Mouse (Mus musculus): ENCODE data around the gene Fxyd3. TPM values are rescaled to one million over a fixed set of nuclear protein-coding genes. Genes with fewer than 3 reads are reported as not detected.

Gene Fxyd3
- total RNA-seq, 1 experiment = 3.2 TPM

DNA sequence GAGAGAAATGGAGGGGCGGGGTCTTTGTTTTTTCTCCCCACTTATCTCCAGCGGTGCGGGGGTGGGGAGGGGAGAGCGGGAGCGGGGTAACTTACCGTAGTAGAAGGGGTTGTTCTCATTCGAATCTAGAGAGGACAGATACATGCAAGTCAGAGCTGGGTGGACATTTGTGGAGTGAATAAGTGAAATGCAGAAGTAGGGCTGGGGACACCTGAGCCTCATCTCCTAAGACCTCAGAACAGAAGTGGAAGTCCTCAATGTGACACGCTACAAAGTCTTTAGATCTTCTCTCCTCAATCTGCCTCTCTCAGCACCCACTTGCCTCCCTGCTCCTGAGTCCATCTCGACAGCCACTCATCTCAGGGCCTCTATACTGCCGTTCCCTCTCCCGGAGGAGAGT lies 41.2 kb downstream of the Fxyd3 start:
- in situ Hi-C loops (cut with MboI; ENCODE audit: low sequenced_read_pairs in 2 of 2, unreplicated experiment in 2 of 2) = no loop called here
- peaks cover 0 to 11% of the 10 kb centered on the region in 2 experiments; a peak in 1 of 4 replicates for H3K4me1 ChIP-seq (ENCODE audit: control insufficient read depth in 2 of 2, insufficient read depth in 2 of 2, low read length in 2 of 2, poor library complexity in 1 of 2)
- no peak overlapping the region for H3K9ac ChIP-seq (ENCODE audit: insufficient read depth, low read depth, low read length, poor library complexity, severe bottlenecking)
- H3K36me3 ChIP-seq (ENCODE audit: control insufficient read depth, insufficient read depth, low read length, poor library complexity, severe bottlenecking) = no peaks in the 10 kb centered on the region
- H3K4me3 ChIP-seq (ENCODE audit: insufficient read depth in 1 of 2, low read depth in 1 of 2, low read length in 2 of 2, poor library complexity in 1 of 2, severe bottlenecking in 1 of 2) = no peak overlapping the region
- H3K9me3 ChIP-seq (ENCODE audit: control insufficient read depth, insufficient read depth, low read depth, low read length) = no peaks in the 10 kb centered on the region
- no peak overlapping the region for H3K27ac ChIP-seq (ENCODE audit: insufficient read depth, low read depth, low read length, poor library complexity, severe bottlenecking)
- no peak for TF ChIP-seq HCFC1 (IDR thresholded peaks at IDR 0.05; ENCODE audit: borderline replicate concordance, insufficient read depth, low read length)
- no peak for TF ChIP-seq ZNF384 (IDR thresholded peaks at IDR 0.05; ENCODE audit: low read depth, low read length)
- TF ChIP-seq ZC3H11A (IDR thresholded peaks at IDR 0.05; ENCODE audit: borderline replicate concordance, low read depth, low read length) = no peak
- TF ChIP-seq MAFK (IDR thresholded peaks at IDR 0.05; ENCODE audit: insufficient read depth, low read depth, low read length) = no peak
- TF ChIP-seq CHD2 (IDR thresholded peaks at IDR 0.05; ENCODE audit: low read depth, low read length) = no peak
- DNase-seq (ENCODE audit: low read depth, low spot score) = no peak

DNA sequence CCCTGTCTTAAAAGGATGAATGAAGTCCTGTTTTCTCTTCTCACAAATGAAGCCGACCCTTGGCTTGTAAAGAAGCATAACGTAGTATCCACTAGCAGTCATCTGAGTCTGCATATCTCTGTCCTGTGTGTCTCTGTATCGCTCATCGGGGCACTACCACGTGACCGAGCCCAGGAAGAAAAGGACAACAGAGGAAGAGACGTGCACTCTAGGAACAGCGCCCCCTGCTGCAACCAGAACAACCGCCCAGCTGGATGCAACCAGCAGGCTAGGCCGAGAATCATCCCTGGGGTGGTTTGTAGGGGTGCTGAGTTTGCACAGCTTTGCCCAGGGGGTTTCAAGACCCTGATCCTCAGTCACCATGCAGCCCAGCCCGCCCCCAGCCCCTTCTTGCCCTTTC lies 41.7 kb downstream of the Fxyd3 start:
- Histone ChIP-seq H3K9ac (ENCODE audit: insufficient read depth, low read depth, low read length, poor library complexity, severe bottlenecking) (no peak overlapping the region), H3K36me3 (ENCODE audit: control insufficient read depth, insufficient read depth, low read length, poor library complexity, severe bottlenecking) (no peaks in the 10 kb centered on the region), H3K27ac (ENCODE audit: insufficient read depth, low read depth, low read length, poor library complexity, severe bottlenecking) (no peak overlapping the region), H3K9me3 (ENCODE audit: control insufficient read depth, insufficient read depth, low read depth, low read length) (no peaks in the 10 kb centered on the region), H3K4me1 (ENCODE audit: control insufficient read depth in 2 of 2, insufficient read depth in 2 of 2, low read length in 2 of 2, poor library complexity in 1 of 2) (peaks cover 0 to 11% of the 10 kb centered on the region in 2 experiments; a peak in 1 of 4 replicates), H3K4me3 (ENCODE audit: insufficient read depth in 1 of 2, low read depth in 1 of 2, low read length in 2 of 2, poor library complexity in 1 of 2, severe bottlenecking in 1 of 2) (no peak overlapping the region)
- no peak for TF ChIP-seq HCFC1 (IDR thresholded peaks at IDR 0.05; ENCODE audit: borderline replicate concordance, insufficient read depth, low read length)
- no peak for TF ChIP-seq CHD2 (IDR thresholded peaks at IDR 0.05; ENCODE audit: low read depth, low read length)
- TF ChIP-seq ZC3H11A (IDR thresholded peaks at IDR 0.05; ENCODE audit: borderline replicate concordance, low read depth, low read length) = no peak
- no peak for TF ChIP-seq ZNF384 (IDR thresholded peaks at IDR 0.05; ENCODE audit: low read depth, low read length)
- no peak for TF ChIP-seq MAFK (IDR thresholded peaks at IDR 0.05; ENCODE audit: insufficient read depth, low read depth, low read length)
- in situ Hi-C loops (cut with MboI; ENCODE audit: low sequenced_read_pairs in 2 of 2, unreplicated experiment in 2 of 2) = no loop called here
- no peak for DNase-seq (ENCODE audit: low read depth, low spot score)

DNA sequence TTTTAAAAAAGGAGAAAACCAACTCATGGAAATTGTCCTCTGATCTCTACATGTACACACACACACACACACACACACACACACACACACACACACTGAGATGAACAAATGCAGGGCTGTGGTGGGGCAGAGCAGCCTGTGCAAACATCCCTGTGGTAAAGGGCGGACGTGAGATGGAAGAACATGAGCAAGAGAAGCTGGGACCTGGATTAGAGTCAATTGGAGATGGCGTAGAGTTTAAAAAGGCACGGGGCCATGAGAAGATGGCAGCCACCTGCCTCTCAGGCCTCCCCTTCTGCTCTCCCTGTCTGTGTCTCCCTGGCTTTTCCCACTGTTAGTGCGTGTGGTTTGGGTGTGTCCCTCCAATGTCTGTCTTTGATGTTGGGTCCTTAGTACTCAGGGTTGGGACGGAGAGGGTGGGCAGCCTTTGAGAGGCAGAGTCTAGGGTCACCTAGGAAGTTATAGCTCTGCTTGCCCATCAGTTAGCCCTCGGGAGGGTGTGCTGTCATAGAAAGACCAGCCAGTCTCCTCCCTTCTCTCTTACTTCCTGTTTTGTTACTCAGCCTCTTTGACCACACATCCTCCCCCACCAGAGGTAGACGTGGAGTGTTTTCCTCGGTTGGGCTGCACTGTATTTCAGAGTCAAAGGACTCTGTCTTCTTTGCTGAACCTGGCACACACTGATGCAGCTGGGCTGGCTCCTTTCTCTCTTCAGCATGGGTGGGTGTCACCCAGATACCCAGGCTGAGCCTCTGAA lies 42.9 kb downstream of the Fxyd3 start:
- H3K4me3 ChIP-seq (ENCODE audit: insufficient read depth in 1 of 2, low read depth in 1 of 2, low read length in 2 of 2, poor library complexity in 1 of 2, severe bottlenecking in 1 of 2) = no peak overlapping the region
- H3K27ac ChIP-seq (ENCODE audit: insufficient read depth, low read depth, low read length, poor library complexity, severe bottlenecking) = no peak overlapping the region
- H3K4me1 ChIP-seq (ENCODE audit: control insufficient read depth in 2 of 2, insufficient read depth in 2 of 2, low read length in 2 of 2, poor library complexity in 1 of 2) = peaks cover 0 to 11% of the 10 kb centered on the region in 2 experiments; a peak in 1 of 4 replicates
- in situ Hi-C loops (cut with MboI; ENCODE audit: low sequenced_read_pairs in 2 of 2, unreplicated experiment in 2 of 2) = no loop called here
- no peak overlapping the region for H3K9ac ChIP-seq (ENCODE audit: insufficient read depth, low read depth, low read length, poor library complexity, severe bottlenecking)
- no peak for DNase-seq (ENCODE audit: low read depth, low spot score)
- TF ChIP-seq CHD2 (IDR thresholded peaks at IDR 0.05; ENCODE audit: low read depth, low read length) = no peak
- TF ChIP-seq ZC3H11A (IDR thresholded peaks at IDR 0.05; ENCODE audit: borderline replicate concordance, low read depth, low read length) = no peak
- no peaks in the 10 kb centered on the region for H3K9me3 ChIP-seq (ENCODE audit: control insufficient read depth, insufficient read depth, low read depth, low read length)
- H3K36me3 ChIP-seq (ENCODE audit: control insufficient read depth, insufficient read depth, low read length, poor library complexity, severe bottlenecking) = no peaks in the 10 kb centered on the region

DNA sequence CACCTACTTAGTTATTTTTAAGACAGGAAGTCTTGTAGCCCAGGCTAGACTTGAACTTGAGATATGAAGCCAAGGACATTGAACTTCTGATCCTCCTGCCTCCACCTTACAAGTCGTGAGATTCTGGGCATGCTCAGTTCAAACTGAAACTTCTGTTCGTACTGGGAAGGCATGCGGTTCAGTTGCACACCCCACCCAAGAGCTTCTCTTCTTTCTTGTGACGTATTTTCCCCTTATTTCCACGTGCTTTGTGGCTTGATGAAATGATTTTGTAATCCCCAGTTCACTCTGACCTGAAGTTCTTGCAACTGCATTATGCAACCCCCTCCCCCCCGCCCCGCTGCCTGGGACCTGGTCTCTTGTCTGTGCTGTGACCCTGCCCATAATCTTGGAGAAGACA lies 44.8 kb downstream of the Fxyd3 start:
- TF ChIP-seq MAFK (IDR thresholded peaks at IDR 0.05; ENCODE audit: insufficient read depth, low read depth, low read length) = no peak
- TF ChIP-seq HCFC1 (IDR thresholded peaks at IDR 0.05; ENCODE audit: borderline replicate concordance, insufficient read depth, low read length) = no peak
- no peak for TF ChIP-seq ZC3H11A (IDR thresholded peaks at IDR 0.05; ENCODE audit: borderline replicate concordance, low read depth, low read length)
- TF ChIP-seq ZNF384 (IDR thresholded peaks at IDR 0.05; ENCODE audit: low read depth, low read length) = no peak
- no peak for TF ChIP-seq CHD2 (IDR thresholded peaks at IDR 0.05; ENCODE audit: low read depth, low read length)
- in situ Hi-C loops (cut with MboI; ENCODE audit: low sequenced_read_pairs in 2 of 2, unreplicated experiment in 2 of 2) = no loop called here
- no peaks in the 10 kb centered on the region for H3K36me3 ChIP-seq (ENCODE audit: control insufficient read depth, insufficient read depth, low read length, poor library complexity, severe bottlenecking)
- no peak overlapping the region for H3K9ac ChIP-seq (ENCODE audit: insufficient read depth, low read depth, low read length, poor library complexity, severe bottlenecking)
- H3K4me3 ChIP-seq (ENCODE audit: insufficient read depth in 1 of 2, low read depth in 1 of 2, low read length in 2 of 2, poor library complexity in 1 of 2, severe bottlenecking in 1 of 2) = no peak overlapping the region
- H3K9me3 ChIP-seq (ENCODE audit: control insufficient read depth, insufficient read depth, low read depth, low read length) = no peaks in the 10 kb centered on the region
- H3K4me1 ChIP-seq (ENCODE audit: control insufficient read depth in 2 of 2, insufficient read depth in 2 of 2, low read length in 2 of 2, poor library complexity in 1 of 2) = peaks cover 0 to 7% of the 10 kb centered on the region in 2 experiments; a peak in 1 of 4 replicates
- H3K27ac ChIP-seq (ENCODE audit: insufficient read depth, low read depth, low read length, poor library complexity, severe bottlenecking) = no peak overlapping the region
- no peak for DNase-seq (ENCODE audit: low read depth, low spot score)
